Mouse (Mus musculus) CH12.LX (cell line): ENCODE results near the gene Mtx3.

Experiments
- EP300 ChIP-seq: IDR thresholded peaks from 2 replicates; pipeline ENCODE4 v1.6.1; 2011; ENCODE audit warnings: low read length, improper control_type of control experiment
- POLR2A ChIP-seq: IDR thresholded peaks from 2 replicates; pipeline ENCODE4 v1.6.1; 2011; ENCODE audit warnings: low read depth, mild to moderate bottlenecking, improper control_type of control experiment, low read length
- ZKSCAN1 ChIP-seq: IDR thresholded peaks from 2 replicates; pipeline ENCODE4 v1.6.1; 2012; ENCODE audit warnings: low read depth, inconsistent platforms, low read length, improper control_type of control experiment, borderline replicate concordance
- ZNF384 ChIP-seq: IDR thresholded peaks from 2 replicates; pipeline ENCODE4 v1.6.1; 2012; ENCODE audit warnings: low read depth, low read length, improper control_type of control experiment, inconsistent platforms

- TF ChIP-seq ZKSCAN1 (no peak), POLR2A (no peak), EP300 (no peak), ZNF384 (peak; percentile 13; the same call in 1 of the 2 replicates)
Measured at GRCm38 (mm10) chr13:92799306-92799925, 45.1 kb upstream of the Mtx3 start.
